Mouse (Mus musculus) retina, postnatal 1 day (tissue): ENCODE results near the gene Olfr1138.

ENCODE experiments used
- DNase-seq: peaks from one replicate; pipeline ENCODE4 v3.0.0-alpha.2; 2012

The Olfr1138 gene

GRCm38 (mm10) chr2:87739878-87740277 lies at the start of gene Olfr1138:
Olfr1138 (minus strand) TSS chr2:87739978.
- DNase-seq, result no peak

GRCm38 (mm10) chr2:87779183-87779582 lies 39.4 kb upstream of the Olfr1138 start, which contains the start of gene Olfr152:
Olfr152 (plus strand) TSS chr2:87779483.
- DNase-seq, result no peak

GRCm38 (mm10) chr2:87776143-87776542 lies 36.4 kb upstream of the Olfr1138 start:
- DNase-seq, result no peak

GRCm38 (mm10) chr2:87753891-87754290 lies 14.1 kb upstream of the Olfr1138 start, which contains the start of gene Olfr1141:
Olfr1141 (minus strand) TSS chr2:87753991.
- DNase-seq, result no peak

GRCm38 (mm10) chr2:87743452-87743851 lies 3.7 kb upstream of the Olfr1138 start, which contains the start of gene Olfr1140:
Olfr1140 (plus strand) TSS chr2:87743752.
- no peak for DNase-seq

GRCm38 (mm10) chr2:87713079-87713478 lies 26.7 kb downstream of the Olfr1138 start, which contains the start of gene Olfr1137:
Olfr1137 (minus strand) TSS chr2:87713179.
- no peak for DNase-seq

- no peak for DNase-seq
These were observed 45.9 kb downstream of the Olfr1138 start, which contains the start of gene Olfr1136 for GRCm38 (mm10) chr2:87693847-87694246. Olfr1136 (minus strand) TSS chr2:87693947.
